Mouse (Mus musculus): ENCODE measurements around the gene Herc6.
A peak's percentile ranks its signal among the peaks of the same experiment; 100 is the strongest.
"Not testable (repeated sequence)": the region's sequence is repeated elsewhere in the genome, so short reads cannot be mapped to it uniquely, and the experiment has no call there.

The Herc6 gene

DNA sequence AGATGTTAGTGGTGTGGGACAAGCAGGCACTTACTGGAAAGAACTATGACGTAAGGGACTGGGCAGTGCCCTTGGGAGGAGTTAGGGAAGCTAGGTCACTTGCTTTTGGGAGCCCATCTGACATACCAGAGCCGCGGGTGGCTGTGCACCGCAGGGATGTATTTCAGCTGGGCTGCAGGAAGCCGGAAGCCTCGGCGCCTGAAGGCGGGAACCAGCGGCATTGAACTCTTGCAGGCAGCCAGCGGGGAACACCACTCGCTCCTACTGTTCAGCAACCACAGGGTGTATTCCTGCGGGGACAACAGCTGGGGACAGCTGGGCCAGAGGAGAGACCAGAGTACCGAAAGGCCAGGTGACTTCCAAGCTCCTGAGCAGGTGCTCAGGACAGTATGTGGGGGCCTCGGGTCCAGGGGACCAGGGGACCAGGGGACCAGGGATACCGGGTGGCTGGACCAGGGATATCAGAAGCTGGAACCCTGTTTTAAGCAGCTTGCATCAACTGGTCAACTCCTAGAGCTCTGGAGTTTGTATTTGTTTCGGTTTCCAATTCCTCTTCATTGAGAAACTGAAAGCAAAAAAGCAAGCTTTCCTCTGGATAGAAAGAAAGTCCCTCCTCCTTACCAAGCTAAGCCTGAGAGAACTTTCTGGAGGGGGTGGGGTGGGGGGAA, at the start of gene Herc6:
Gene Herc6, plus strand, starts transcription at position 120 of the 668 bp plus-strand sequence.
- DNase-seq = peak; percentile 12

DNA sequence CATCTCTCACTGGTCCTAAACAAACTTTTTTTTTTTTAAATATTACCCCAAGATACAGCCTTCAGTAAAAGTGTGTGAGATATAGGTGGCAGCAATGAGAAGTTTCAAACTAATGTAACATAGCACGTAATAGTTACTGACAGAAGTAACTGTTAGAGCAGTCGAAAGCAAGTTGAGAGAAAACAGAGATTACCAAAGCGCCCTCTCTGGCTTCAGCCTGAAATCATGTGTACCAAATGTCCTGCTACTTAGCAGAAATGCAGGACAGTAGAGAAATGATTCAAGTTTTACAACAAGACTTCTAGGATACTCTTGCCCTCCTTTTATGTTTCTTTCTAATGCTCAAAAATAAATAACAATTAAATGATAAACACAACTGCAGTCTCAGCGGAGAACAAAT, 49.8 kb upstream of the Herc6 start:
- no peak for DNase-seq

DNA sequence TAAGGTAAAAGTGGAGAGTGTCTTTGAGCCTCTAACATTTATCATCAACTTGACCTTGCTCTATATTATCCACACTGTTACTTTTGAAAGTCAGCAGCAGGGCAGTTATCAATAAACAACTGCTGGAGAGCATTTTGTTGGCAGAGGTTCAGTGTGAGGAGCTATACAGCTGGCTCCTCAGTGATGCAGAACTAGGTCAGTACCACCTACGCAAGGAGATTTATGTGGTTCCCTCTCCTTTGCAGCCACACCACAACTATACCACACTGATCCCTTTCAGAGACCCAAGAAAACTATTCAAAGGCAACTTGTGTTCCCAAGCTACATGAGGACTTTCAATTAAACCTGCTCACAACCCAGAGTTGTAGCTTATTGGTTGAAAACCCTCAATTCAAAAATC, 49.4 kb upstream of the Herc6 start:
- DNase-seq = no peak

DNA sequence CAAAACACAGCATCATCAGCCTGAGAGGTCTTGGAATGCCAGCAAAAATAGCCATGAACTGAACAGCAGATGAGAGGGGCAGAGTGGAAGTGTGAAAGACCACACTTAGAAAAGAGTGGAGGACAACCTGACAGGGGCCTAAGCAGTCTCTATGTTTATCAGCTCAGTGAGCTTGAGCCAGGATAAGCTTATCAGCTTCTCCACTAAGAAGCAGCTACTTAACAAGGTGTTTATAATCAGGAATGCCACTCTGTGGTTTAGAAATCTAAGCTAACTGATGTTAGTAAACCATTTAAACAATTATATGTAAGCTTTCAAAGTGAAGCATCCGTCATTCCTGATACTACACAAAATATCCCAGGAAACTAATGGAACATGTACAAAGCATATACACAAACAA, 48.8 kb upstream of the Herc6 start:
- DNase-seq = no peak

DNA sequence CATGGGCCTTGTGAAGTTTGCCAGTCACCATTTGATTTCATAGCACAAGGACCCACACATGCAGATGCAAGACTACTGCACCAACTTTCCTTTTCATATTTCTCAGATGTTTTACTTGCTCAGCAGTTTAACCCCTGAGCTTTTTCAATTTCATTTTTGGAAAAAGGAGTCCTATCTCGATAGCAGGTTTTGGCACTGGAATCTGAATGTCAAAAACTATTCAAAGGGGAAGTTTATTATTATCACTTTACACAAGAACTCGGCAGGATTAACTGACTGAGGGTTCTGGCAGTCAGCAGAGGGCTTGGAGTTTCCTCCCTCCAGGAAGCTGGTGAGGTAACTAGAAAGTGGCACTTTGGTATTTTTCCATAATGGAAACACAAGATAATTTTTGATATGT, 47.4 kb upstream of the Herc6 start:
- no peak for DNase-seq

DNA sequence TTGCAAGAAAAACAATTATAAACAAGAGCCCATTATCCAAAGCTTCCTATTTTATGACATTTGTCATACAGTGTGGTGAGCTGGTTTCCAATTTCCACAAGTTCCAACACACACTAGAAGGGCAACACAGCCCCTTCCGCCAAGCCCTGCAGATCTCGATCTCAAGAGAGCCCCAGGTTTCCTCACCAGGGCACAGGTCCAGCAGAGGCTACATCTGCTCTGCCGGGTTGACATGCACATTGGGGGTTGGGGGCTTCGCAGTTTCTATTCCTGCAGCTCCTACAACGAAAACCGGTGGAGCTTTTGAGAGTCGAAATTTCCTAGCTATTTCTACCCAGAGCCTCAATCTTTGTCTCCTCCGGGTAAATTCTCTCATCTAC, 46.6 kb upstream of the Herc6 start:
- DNase-seq = peak; percentile 49

DNA sequence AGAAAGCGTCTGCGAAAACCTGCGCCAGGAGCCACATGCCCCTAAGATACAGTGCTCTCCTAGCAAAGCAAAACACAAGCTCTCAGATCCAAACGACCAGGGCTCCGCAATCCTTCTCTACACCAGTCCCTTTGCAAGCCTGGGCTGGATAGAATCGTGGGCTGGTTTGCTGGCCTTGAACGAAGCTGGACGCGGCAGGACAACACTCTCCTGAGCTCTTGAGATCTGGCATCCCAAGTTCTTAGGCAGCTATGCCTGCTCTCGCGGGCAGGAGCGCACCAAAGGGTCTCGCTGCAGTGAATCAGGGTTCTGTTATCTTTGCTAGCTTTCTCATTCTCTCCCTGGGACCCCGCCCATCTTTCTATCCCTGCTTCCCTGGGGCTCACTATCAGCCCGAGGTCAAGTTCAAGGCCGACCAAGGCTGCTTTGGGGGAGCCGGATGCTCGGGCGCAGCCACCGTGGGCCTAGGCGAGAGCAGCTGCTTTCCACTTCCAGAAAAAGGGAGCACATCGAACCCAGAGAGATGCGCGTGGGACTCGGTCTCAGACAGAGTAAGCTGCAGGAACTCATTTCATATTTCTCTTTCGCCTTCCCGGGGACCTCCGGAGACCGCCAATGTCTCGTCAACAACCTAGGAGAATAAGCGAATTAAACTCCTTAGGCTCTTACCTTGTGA, 46.1 kb upstream of the Herc6 start:
- peak; percentile 58 for DNase-seq

DNA sequence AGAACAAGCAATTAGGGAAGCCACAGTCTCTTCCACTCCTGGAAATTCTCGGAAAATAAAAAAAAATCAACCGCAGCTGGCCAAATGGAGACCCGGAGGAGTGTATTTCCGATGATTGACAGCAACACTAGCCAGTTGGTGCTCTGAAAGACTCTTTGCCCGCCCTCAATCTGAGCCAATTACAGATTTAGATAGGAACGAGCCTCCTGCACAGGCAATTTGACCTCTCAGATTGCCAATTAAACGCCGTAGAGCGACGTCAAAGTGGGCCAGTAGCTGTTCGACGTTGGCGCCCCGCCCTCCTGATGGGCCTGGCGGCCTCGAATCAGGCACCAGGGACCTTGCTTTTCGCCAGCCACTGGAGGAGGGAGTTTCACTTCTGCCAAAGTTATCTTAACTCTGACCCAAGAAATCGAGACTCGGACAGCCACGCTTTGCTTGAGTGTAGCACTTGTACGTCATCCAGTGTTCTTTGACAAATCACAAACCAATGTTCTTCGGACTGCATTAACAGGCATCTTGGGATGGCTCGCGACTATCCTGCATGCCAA, 45.3 kb upstream of the Herc6 start, which contains the start of gene Ppm1k:
Gene Ppm1k, minus strand, starts transcription at position 83 of the 551 bp plus-strand sequence.
- peak; percentile 99 for DNase-seq

DNA sequence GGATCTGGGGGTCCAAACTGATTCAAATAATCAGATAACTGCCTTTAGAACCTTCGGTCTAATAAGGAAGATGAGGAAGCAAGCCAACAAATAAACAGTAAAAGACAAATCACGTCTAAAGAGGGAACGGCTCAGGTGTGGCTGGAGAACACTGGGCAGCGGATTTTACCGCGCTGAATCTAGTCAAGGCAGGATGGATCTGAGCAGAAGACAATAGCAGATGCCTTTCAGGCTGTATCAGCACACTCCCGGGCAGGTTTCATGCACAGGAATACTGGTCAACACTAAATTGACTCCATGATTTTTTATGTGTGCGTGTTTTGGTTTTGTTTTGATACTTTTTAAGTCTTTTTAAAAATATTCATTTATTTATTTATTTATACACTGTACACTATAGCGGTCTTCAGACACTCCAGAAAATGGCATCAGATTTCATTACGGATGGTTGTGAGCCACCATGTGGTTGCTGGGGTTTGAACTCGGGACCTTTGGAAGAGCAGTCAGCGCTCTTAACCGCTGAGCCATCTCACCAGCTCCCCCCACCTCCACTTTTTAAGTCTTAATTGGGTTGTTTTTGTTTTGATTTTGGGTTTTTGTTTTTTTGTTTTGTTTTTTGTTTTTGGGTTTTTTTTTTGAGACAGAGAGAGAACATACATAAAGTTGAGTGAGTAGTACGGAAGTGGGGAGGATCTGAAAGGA, 44.7 kb upstream of the Herc6 start:
- peak; percentile 55 for DNase-seq

DNA sequence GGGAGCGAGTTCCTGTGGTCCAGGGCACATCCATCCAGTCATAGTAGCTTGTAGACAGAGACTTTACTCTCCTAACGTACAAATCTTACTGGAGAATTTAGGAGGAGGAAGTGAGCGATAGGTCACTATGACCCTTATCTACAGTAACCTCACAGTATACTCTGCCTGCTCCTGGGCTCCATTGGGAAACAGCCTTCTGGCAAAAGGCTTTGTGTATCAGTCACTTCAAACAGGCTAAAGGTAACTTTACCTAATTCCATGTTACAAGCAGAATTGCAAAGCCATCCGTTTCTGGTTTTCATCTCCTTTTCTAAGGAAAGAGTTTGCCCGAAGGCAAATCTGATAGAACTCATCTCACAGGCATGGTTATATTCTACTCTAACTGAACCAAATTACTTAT, 42.9 kb upstream of the Herc6 start:
- DNase-seq = no peak

DNA sequence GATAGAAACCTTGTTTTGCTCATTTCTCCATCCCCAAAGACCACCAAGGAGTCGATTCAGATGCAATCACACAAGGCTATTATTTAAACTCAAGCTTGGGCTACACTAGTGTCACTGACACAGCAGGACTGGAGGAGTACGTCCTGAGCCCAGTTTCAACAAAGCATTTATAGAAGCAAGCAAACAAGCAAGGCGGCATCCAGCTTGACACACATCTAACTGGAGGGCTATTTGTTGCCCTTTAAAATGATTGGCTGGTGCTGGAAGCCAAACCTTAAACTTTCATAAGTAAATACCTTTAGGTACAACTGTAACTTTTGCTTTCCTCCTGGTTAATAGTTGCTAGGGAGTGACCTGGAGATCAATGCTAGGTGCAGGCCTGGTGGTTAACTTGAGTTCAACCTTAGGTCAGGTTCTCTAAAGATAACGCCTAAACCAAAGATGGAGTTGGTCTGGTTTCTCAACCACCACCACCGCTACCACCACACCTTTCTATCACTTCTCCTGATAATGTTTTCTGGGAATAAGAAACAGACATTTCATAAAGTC, 39.8 kb upstream of the Herc6 start:
- DNase-seq = no peak

DNA sequence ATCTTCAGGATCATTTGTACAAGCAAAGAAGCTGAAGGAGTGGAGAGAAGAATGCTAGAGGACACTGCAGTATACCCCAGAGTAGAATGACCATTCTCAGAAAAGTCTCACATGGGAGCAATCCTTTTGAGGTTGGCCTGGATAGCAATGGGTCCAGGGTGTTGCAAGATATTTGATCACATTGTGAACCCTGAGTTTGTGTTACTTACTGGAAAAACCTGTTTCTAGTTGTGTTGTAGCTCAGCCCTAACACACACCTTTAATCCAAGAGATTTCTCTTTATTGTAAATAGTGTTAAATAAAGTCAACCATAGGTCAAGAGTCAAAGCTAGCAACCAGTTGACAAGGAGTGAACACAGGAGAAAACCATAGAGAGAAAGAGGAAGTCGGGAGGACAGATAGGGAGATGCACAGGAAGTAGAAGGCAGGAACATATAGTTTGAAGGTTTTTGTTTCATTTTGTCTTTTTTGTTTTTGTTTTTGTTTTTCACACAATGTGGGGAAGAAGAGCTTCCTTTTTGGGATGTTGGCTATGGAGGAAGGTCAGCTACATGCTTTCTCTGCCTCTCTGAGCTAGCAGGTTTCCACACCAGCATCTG, 39.0 kb upstream of the Herc6 start:
- DNase-seq = no peak

DNA sequence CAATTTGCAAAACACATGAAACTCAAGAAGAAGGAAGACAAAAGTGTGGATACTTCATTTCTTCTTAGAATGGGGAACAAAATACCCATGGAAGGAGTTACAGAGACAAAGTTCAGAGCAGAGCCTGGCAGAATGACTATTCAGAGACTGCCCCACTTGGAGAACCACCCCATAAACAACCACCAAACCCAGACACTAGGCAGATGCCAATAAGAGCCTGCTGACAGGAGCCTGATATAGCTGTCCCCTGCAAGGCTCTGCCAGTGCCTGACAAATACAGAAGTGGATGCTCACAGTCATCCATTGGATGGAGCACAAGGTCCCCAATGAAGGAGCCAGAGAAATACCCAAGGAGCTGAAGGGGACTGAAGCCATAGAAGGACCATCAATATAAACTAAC, 37.2 kb upstream of the Herc6 start:
- DNase-seq = not testable (repeated sequence)

DNA sequence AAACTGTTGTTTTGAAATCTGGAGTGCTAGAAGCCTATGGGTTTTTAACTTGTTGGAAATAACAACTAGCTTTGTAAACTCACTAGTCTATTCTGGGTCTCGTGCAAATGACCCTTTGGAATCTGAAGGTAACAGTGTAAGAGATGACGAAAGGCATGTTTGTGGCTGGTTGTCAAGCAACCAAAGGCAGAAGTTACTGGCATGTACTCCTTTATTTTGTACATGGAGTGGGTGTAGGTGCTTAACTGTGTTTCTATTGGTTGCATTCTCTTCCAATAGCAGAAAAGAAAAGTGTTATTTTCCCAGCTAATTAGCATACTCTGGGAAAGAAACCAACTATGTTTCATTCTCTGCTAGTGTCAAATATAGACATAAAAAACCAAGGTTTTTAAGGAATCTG, 35.9 kb upstream of the Herc6 start:
- no peak for DNase-seq

DNA sequence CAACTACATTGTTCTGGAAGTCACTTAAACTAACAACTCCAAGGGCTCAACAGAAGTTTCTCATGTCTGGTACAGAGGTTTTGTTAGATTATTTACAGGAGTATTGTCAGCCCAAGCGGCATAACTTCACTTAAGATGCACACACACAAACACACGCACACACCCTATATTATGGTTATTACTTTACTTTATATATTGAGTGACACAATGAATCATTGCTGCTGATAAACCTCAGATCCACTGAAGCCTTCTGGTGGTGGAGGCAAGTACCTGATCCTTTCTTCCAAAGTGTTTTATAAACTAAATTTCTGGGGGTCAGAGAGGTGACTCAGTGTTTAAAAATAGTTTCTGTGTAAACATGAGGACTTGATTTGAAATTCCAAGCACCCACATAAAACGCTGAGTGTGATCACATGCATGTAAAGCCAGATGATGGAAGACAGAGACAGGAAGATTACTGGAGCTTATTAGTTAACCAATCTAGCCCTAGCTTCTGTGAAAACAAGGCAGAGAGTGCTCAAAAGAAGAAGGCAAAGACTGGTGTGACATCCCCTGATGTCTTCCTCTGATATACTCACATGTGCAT, 29.5 kb upstream of the Herc6 start:
- no peak for DNase-seq

DNA sequence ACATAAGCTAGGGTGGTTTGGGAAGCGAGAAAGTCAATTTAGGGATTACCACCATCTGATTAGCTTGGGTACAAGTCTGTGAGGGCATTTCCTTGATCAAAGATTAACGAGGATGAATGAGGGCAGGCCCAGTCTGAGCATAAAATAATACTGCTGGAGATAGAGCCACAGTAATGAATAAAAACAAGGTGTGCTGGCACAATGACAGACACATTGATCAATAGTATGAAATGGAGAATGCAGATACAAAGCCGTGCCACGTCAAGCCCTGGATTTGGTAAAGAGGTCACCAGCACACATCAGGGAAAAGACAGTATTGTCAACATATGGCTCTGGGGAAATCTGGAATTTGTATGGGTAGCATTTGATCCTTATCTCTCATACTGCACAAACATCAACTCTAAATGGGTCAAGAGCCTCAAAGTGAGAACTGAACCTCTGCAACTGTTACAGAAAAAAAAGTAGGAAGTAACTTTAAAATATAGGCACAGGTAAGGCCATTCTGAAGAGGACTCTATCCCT, 22.9 kb upstream of the Herc6 start:
- no peak for DNase-seq

DNA sequence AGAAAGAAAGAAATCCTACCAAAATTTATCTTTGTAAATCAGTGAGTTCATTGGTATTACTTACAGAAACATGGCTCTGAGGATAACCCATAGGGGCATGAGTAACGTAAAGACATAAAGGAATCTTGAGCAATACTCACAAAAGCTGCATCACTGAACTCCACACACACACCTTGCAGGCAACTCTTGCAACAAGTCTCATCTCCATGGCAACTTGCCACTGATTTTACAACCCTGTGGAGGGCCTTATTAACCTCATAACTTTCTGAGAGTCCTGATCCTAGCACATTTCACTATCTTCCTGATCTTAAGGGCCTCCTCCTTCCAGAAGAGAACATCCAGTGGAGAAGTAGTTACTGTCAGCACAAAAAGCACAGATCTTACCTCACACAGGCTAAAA, 17.3 kb upstream of the Herc6 start:
- DNase-seq = no peak

DNA sequence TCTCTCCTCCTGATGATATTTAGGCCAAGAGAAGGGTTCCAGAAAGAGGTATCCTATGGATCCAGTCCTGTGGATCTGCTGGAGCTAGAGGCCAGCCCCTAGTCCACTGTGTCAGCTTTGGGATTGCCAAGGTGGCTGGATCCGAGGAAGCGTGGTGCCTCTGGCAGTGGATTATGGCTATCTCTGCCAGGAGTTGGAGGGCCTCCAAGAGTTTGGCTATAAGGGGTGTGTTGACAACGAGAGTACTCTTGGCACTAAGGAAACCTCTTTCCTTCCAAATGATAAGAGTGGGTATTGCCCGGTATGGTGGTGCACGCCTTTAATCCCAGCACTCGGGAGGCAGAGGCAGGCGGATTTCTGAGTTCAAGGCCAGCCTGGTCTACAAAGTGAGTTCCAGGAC, 15.3 kb upstream of the Herc6 start:
- no peak for DNase-seq

DNA sequence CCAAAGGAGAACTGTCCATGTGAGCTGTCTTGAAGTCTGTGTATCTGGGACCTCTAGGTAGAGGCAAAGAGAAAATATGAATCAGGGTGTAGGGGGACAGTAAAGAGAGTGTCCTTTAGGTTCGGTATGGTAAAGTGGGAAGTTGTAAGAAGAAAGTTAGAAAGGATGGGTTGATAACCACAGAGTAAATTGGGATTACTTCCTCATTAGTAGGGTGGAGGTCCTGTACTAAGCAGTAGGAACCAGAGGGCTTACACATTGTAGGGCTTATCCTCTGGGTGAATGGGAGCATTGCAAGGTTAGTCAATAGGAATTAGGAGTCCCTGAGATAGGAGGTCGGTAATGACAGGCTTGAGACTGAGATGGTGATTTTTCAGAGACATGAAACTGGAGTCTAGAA, 13.2 kb upstream of the Herc6 start:
- DNase-seq = no peak

DNA sequence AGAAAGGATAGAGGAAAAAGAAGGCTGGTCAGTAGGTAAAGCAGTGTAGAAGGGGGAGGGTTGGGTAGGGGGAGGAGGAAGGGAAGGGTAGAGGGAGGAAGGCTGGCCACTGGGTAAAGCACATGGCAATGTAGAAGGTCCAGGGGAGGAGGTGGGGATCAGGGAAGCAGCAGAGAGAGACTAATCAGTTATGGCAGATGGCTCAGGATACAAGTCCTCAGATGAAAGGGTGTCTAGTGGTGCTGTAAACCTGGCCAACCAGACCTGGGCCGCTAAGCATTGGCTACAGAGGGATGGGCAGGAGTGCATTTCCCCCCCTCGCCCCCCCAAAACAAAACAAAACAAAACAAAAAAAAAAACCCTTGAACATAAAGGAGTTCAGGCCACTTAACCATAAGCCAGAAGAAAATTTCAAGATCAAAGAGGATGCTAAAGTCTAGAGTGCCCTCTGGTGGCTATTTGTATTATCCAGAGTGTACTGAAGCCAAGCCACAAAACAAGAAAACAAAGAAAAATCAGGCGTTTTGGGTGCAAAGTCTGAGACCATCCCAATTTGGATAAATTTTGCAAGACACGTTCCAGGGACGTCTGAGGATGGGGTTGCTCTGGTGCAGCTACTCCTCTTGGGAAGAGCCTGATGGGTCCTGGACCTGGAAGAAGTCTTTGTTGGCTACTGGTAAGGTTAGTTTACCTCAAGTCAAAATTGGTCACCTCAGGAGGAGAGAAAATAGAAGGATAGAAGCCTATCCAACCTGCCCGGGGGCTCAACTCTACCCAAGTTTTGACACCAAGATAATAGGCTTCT, 10.4 kb upstream of the Herc6 start:
- DNase-seq = no peak

DNA sequence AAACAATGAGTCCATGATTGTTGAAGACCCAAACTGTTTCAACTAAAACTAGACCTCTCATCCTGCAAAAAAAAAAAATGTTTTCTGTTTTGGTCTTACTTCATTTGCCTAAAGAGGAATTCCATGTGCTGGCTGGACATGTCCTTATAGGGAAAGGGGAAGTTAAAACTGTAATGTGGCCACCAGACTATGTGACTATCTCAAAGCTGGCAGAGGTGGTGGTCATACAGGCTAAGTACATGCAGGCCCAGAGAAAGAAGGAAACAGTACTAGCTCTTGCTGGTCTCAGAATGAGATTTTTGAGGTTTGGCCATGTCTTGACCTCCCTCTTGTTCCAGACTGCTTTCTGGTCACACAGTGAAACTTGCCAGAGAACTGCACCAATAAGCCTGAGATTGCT, 9.2 kb upstream of the Herc6 start:
- DNase-seq = no peak

DNA sequence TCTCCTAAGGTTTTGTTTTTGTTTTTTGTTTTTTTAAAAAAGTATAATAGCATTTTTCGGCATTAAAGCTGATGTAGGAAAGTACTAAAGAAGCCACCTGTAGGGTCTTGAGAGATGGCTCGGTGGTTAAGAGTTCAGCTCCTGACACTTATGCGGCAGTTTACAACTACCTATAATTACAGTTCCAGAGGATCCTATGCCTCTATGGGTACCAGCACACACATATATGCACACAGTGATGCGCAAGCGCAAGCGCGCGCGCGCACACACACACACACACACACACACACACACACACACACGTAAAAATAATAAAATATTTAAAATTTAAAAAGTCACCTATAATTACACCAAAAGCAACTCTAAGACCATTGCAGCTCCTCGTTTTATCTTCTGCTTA, 795 bp downstream of the Herc6 start:
- DNase-seq = no peak

All from cerebellum, adult 11-12 months (tissue).